Mouse (Mus musculus) midbrain, embryonic 16.5 days (tissue): ENCODE results near the gene Clrn2. TPM values are rescaled to one million over a fixed set of nuclear protein-coding genes. Genes with fewer than 3 reads are reported as not detected.
A peak's percentile ranks its signal among the peaks of the same experiment; 100 is the strongest.

ENCODE experiments used
- ATAC-seq: fragments of 200-750 bp; cut with Nextera tagmentation; 2 replicates; pipeline ENCODE4 v1.8.0; 2017; ENCODE audit warnings: moderate TSS enrichment
- H3K27ac ChIP-seq: fragments of 300-500 bp; sonication (generic); 2 replicates; pipeline ENCODE4 v1.5.1; 2014; ENCODE audit warnings: mild to moderate bottlenecking, low read length, mixed read lengths
- H3K27me3 ChIP-seq: fragments of 300-500 bp; sonication (generic); 2 replicates; pipeline ENCODE4 v1.6.1; 2014; ENCODE audit warnings: low read depth, low read length, mixed read lengths; ENCODE audit not compliant: control insufficient read depth, insufficient read depth
- H3K36me3 ChIP-seq: fragments of 300-500 bp; sonication (generic); 2 replicates; pipeline ENCODE4 v1.6.1; 2014; ENCODE audit warnings: mild to moderate bottlenecking, low read length, moderate library complexity, mixed read lengths; ENCODE audit not compliant: control insufficient read depth, insufficient read depth
- H3K4me1 ChIP-seq: fragments of 300-500 bp; sonication (generic); 2 replicates; pipeline ENCODE4 v1.6.1; 2014; ENCODE audit warnings: mild to moderate bottlenecking, low read length, mixed read lengths; ENCODE audit not compliant: control insufficient read depth, insufficient read depth
- H3K4me2 ChIP-seq: fragments of 300-500 bp; sonication (generic); 2 replicates; pipeline ENCODE4 v1.6.1; 2014; ENCODE audit warnings: mild to moderate bottlenecking, low read length, mixed read lengths
- H3K4me3 ChIP-seq: fragments of 300-500 bp; sonication (generic); 2 replicates; pipeline ENCODE4 v1.5.1; 2014; ENCODE audit warnings: low read depth, mild to moderate bottlenecking, low read length, moderate library complexity, mixed read lengths
- H3K9ac ChIP-seq: fragments of 300-500 bp; sonication (generic); 2 replicates; pipeline ENCODE4 v1.6.1; 2014; ENCODE audit warnings: low read depth, low read length, mixed read lengths
- H3K9me3 ChIP-seq: fragments of 300-500 bp; sonication (generic); replicated peaks from 2 replicates; pipeline ENCODE4 v1.6.1; 2014; ENCODE audit warnings: mild to moderate bottlenecking, low read length, mixed read lengths; ENCODE audit not compliant: control insufficient read depth, poor library complexity, severe bottlenecking
- WGBS: fragments of 180-500 bp; shearing (Covaris S2); extraction: QIAGEN DNeasy Blood & Tissue Kit; methylation state at CpG from one replicate; pipeline ENCODE4 v1.1.7; 2014; 5-methylcytosine and 5-hydroxymethylcytosine counted together
- polyA plus RNA-seq: library from polyadenylated mRNA; unstranded; fragments of >200 nt; fragmentation: Nextera tagmentation; extraction: Ambion mirVana; gene quantifications from 2 replicates; pipeline ENCODE4 v1.2.1, GENCODE M21; 2015

Clrn2 gene
- polyA plus RNA-seq, 1 experiment from 2014 or later = 0.33 TPM

DNA sequence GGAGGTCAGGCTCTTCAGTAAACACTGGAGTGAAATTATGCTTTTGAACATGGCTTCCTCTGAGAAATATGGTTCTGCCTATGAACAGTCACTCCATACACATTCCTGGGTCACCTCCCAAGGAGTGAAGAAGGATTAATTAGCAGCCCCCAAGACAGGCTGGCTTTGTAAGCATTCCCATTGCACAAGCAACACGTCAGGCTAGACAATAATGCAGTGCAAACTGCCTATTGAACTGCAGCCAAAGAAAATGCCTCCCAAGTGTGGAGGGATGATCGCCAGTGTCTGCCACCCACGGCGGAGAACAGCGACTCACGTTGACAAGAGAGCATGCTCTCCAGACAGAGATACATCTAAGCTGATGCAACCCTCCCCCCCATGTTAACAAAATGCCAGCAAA, 22.7 kb downstream of the Clrn2 start:
- 18% methylated on average over 6 of the region's 6 CpGs for WGBS
- Histone ChIP-seq H3K9me3 (no peaks in the 10 kb centered on the region), H3K9ac (no peak overlapping the region), H3K36me3 (no peaks in the 10 kb centered on the region), H3K27ac (no peak overlapping the region), H3K27me3 (no peaks in the 10 kb centered on the region), H3K4me1 (no peaks in the 10 kb centered on the region; the same call in 1 of the 2 replicates), H3K4me3 (no peak overlapping the region), H3K4me2 (no peak overlapping the region)
- ATAC-seq = peak; percentile 41; the same call in 1 of the 2 replicates

DNA sequence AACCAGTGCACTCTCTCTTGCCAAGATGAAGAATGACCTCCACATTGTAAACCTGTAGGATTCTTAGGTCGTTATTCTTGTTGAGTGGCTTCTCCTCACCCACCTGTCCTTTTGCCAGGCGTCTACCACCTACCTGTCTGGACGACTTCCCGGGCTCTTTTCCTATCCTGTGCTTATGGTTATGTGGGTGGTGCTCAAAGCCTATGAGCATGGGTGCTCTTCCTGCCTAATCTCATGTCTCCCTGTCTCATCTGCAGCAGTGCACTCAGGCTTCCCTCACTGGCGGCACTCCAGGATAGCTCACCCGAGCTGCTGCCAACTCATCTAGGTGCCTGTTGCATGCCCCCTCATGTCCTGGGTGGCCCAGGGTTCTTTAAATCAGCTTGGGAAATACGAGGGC, 24.1 kb downstream of the Clrn2 start:
- no peak overlapping the region for H3K4me2 ChIP-seq
- H3K27ac ChIP-seq = no peak overlapping the region
- H3K4me1 ChIP-seq = no peaks in the 10 kb centered on the region; the same call in 1 of the 2 replicates
- WGBS = 88% methylated on average over 7 of the region's 7 CpGs
- H3K9ac ChIP-seq = no peak overlapping the region
- H3K27me3 ChIP-seq = no peaks in the 10 kb centered on the region
- no peaks in the 10 kb centered on the region for H3K9me3 ChIP-seq
- H3K4me3 ChIP-seq = no peak overlapping the region
- H3K36me3 ChIP-seq = no peaks in the 10 kb centered on the region
- ATAC-seq = no peak

DNA sequence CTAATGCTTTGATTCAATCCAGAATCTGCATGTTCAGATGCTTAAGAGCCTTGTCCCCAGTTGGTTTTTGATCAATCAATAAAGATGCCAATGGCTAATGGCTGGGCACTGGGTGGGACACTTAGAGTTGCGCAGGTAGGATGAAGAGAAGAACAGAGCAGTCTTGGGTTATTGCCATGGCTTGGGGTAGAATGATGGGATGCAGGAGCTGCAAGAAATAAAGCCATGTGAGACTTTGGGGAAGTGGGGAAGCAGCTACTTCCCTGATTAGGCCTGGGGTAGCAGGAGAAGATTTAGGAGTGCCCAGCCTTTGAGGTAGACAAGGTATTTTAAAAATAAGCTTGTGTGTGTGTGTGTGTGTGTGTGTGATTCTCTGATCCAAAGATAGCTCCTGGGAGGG, 26.5 kb downstream of the Clrn2 start:
- Histone ChIP-seq H3K4me3 (no peak overlapping the region), H3K27me3 (no peaks in the 10 kb centered on the region), H3K9ac (no peak overlapping the region), H3K4me1 (no peaks in the 10 kb centered on the region; the same call in 1 of the 2 replicates), H3K4me2 (no peak overlapping the region), H3K36me3 (no peaks in the 10 kb centered on the region), H3K9me3 (no peaks in the 10 kb centered on the region), H3K27ac (no peak overlapping the region)
- WGBS = 96% methylated on average over 1 of the region's 1 CpGs
- no peak for ATAC-seq

DNA sequence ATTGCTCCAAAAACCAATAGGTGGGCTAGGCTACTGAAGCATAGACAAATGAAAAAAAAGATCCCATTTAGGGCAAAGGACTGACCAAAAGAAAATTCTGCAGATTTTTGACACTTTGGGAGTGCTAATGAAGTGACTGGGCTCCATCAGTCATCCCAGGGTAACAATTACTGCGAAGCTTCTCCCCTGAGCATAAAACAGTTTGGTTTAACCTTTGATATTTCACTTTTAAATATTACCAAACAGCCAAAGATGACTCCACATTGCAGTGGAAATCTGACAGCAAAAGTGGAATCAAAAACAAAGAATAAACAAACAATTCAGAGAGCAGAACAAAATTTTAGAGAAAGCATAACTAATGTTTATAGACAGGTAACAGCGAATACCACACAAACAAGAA, 27.6 kb downstream of the Clrn2 start:
- Histone ChIP-seq H3K4me2 (no peak overlapping the region), H3K27me3 (no peaks in the 10 kb centered on the region), H3K9ac (no peak overlapping the region), H3K4me3 (no peak overlapping the region), H3K27ac (no peak overlapping the region), H3K4me1 (no peaks in the 10 kb centered on the region; the same call in 1 of the 2 replicates), H3K9me3 (no peaks in the 10 kb centered on the region), H3K36me3 (no peaks in the 10 kb centered on the region)
- 92% methylated on average over 2 of the region's 2 CpGs for WGBS
- ATAC-seq = no peak

DNA sequence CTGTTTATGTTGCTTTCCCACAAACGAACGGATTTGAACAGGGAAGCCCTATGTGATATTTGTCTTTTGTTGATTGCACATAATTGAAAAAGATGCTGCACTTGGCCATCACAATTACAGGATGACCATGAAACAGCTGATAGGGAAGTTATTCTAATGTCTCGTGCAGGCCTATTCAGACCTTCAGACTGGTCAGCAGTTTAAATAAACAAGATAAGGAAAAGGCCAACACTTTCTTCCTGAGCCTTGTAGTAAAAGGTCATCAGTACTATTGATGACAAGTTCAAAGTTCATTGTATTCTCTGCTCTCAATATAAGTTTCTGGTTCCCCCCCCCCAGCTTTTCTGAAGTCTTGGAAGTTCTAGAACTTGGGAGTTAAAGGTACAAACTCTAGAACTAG, 29.1 kb downstream of the Clrn2 start:
- H3K4me2 ChIP-seq = no peak overlapping the region
- H3K27ac ChIP-seq = no peak overlapping the region
- H3K27me3 ChIP-seq = no peaks in the 10 kb centered on the region
- no peaks in the 10 kb centered on the region for H3K36me3 ChIP-seq
- H3K4me1 ChIP-seq = no peaks in the 10 kb centered on the region
- WGBS = 85% methylated on average over 3 of the region's 3 CpGs
- ATAC-seq = no peak
- no peaks in the 10 kb centered on the region for H3K9me3 ChIP-seq
- no peak overlapping the region for H3K4me3 ChIP-seq
- no peak overlapping the region for H3K9ac ChIP-seq

DNA sequence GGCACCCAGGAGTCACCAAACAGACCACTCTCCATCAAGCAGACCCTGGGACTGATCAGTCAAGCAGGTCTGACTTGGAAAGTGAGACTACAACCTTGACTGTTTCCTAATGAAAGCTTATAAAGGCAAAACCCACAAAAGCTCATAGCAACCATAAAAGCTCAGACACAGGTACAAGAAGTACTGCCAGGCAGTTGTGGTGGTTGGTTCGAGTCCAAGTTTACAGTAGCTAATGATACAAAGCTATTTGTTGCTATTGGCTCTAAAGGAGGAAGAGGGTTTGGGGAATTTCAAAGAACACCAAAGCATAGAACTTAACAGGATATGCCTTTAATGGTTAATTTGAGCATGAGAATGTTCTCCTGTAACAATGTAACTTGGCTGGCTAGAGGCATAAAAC, 30.1 kb downstream of the Clrn2 start:
- H3K9me3 ChIP-seq = no peaks in the 10 kb centered on the region
- no peaks in the 10 kb centered on the region for H3K36me3 ChIP-seq
- WGBS = 90% methylated on average over 1 of the region's 1 CpGs

DNA sequence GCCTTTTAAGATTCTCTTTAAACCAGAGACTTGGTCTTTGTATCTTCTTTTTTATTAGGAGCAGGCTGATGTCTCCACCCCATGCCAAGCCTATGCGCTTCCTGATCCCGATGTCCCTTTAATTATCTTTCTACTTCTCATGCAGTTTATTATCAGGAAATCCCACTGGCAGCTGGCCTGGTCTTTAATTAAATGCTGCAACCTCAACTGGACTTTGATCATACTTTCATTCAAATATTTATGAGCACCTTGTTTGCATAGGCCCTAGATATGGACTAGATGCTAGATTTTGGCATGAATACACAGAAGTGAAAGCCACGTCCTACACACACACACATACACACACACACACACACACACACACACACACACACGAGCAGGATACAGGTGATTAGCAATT, 38.2 kb downstream of the Clrn2 start:
- Histone ChIP-seq H3K4me3 (no peak overlapping the region), H3K9me3 (no peaks in the 10 kb centered on the region), H3K27ac (no peak overlapping the region), H3K36me3 (no peaks in the 10 kb centered on the region), H3K27me3 (no peaks in the 10 kb centered on the region), H3K4me1 (peaks cover 9% of the 10 kb centered on the region), H3K4me2 (no peak overlapping the region), H3K9ac (no peak overlapping the region)
- 33% methylated on average over 4 of the region's 4 CpGs for WGBS
- ATAC-seq = no peak

More for the DNA sequence above, 30.1 kb downstream of the Clrn2 start:
- Histone ChIP-seq H3K9ac (no peak overlapping the region), H3K27me3 (no peaks in the 10 kb centered on the region), H3K4me3 (no peak overlapping the region), H3K27ac (no peak overlapping the region), H3K4me1 (no peaks in the 10 kb centered on the region), H3K4me2 (no peak overlapping the region)
- ATAC-seq = no peak

DNA sequence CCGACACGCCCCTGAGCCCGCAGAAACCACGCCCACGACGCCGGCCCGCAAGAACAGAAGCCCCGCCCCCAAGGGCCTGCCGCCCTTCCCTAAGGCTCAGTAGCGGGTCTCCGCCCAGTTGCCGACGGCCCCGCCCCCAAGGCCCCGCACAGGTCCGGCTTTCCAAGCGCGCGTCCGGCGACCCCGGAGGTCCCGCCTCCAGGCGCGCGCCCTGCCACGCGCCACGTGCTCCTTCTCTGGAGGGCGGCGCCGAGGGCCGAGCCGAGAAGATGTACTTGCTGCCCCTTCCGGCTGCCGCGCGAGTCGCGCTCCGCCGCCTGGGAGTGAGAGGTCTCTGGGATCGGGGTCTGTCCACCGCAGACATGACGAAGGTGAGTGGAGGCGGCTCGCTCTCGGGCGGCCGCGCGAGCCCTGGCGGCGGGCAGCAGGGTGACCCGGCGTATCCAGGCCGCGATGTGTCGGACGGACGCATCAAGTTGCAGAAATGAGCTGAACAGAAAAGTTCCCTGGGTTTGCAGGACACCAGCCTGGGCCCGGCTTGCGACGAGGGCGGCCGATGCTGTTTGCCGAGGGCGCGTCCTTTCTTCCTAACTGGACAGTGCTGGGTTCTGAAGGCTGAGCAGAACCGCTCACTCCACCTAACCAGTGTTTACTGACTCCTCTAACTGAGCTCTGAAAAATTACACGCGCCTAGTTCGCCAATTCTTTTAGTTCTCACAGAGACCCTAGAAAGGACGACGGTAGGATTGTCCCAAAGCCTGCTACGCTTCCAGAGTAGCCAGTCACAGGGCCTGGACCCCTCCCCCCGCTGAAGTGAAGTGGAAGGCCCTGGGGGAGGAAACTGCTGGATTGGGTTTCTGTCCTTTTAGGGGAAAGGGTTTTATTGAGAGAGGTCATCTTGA, 39.9 kb downstream of the Clrn2 start, which contains the start of gene Lap3:
TSS of gene Lap3 (plus strand) at position 184 of the 902 bp plus-strand sequence.
- WGBS = under 1% methylated on average over 76 of the region's 78 CpGs
- no peaks in the 10 kb centered on the region for H3K36me3 ChIP-seq
- peak within 1 kb of the TSS; percentile 84 for H3K4me2 ChIP-seq
- H3K27me3 ChIP-seq = no peaks in the 10 kb centered on the region
- H3K9ac ChIP-seq = peak within 1 kb of the TSS; percentile 76
- H3K9me3 ChIP-seq = no peaks in the 10 kb centered on the region
- peak within 1 kb of the TSS; percentile 60 for H3K27ac ChIP-seq
- H3K4me1 ChIP-seq = peaks cover 9% of the 10 kb centered on the region
- ATAC-seq = peak; percentile 95
- H3K4me3 ChIP-seq = peak within 1 kb of the TSS; percentile 80

DNA sequence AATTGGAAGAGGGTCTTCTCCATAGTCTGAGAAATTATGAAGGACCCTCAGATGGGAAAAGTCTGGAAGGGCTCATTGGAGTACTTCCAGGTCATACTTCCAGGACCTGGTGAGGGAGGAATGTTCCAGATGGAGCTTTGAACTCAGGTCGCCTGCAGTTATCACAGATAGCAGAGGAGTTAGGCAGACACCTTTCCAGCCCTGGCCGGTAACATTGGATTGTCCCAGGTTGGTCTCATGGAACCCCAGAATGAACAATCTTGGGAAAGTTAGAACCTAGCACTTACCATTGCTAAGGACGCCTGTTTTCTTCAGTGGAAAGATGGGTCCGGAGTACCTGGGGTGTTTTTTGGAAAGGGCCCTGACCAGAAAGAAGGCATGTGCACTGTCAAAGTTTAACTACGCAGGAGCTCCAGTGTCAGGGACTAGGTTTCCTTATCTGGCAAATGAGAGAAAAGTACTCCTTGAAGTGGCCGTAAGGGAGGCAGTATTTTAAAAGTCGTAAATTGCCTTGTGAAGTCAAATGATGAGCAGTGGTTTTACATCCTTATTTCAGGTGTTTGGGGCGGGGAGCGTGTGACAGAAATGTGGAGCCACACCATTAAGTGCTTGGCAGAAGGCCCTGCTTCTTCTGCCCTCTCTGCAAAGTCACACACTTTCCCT, 40.7 kb downstream of the Clrn2 start:
- WGBS = 70% methylated on average over 9 of the region's 9 CpGs
- Histone ChIP-seq H3K27me3 (no peaks in the 10 kb centered on the region), H3K9ac (peak overlapping the region; percentile 76; the same call in 1 of the 2 replicates), H3K36me3 (no peaks in the 10 kb centered on the region), H3K9me3 (no peaks in the 10 kb centered on the region), H3K4me1 (peaks cover 9% of the 10 kb centered on the region), H3K4me2 (peak overlapping the region; percentile 84), H3K4me3 (peak overlapping the region; percentile 80), H3K27ac (no peak overlapping the region)
- no peak for ATAC-seq
